Mouse (Mus musculus) lung, postnatal 0 days (tissue): ENCODE results near the gene Sema3c.

Source experiments
- CTCF ChIP-seq: IDR thresholded peaks from 2 replicates; pipeline ENCODE4 v1.5.1; 2016; ENCODE audit warnings: antibody characterized with exemption, mild to moderate bottlenecking
- EP300 ChIP-seq: IDR thresholded peaks from 2 replicates; pipeline ENCODE4 v1.6.1; 2016; ENCODE audit warnings: antibody characterized with exemption, mild to moderate bottlenecking, control low read depth

DNA sequence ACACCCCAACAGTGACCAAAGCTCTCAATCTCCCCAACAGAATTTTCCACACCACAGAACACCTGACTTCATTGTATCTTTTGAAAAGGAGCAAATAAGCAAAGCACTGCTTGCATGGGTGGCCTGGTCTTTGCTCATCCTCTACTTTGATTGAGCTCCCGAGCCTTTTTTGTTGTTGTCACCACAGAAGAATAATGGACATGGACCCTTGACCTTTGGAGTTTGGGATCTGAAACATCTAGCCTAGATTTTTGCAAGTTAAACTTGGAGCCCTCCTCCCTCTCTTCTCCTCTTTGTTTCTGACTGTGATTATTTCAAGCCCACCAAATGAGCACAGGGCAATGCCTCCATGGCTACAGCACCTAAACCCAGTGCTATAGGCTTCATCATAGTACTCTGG is 54.5 kb downstream of the Sema3c start:
- no peak for TF ChIP-seq CTCF
- TF ChIP-seq EP300: no peak
